Mouse (Mus musculus) embryonic facial prominence, embryonic 10.5 days (tissue): ENCODE measurements at regions not wholly inside any gene's neighbourhood (a gene's known extent, or its start where the extent isn't known, plus 50 kb on each side); places are given as distances from the start of the nearest gene placed in this dataset.
A peak's percentile ranks its signal among the peaks of the same experiment; 100 is the strongest.

Source experiments
- DNase-seq: peaks from one replicate; pipeline ENCODE4 v3.0.0-alpha.2; 2017; ENCODE audit warnings: low spot score
- H3K27ac ChIP-seq: fragments of 300-500 bp; sonication (generic); replicated peaks from 2 replicates; pipeline ENCODE4 v1.5.1; 2016; ENCODE audit warnings: mild to moderate bottlenecking
- H3K27me3 ChIP-seq: fragments of 300-500 bp; sonication (generic); replicated peaks from 2 replicates; pipeline ENCODE4 v1.6.1; 2016; ENCODE audit warnings: low read depth, mild to moderate bottlenecking; ENCODE audit not compliant: poor library complexity, severe bottlenecking
- H3K36me3 ChIP-seq: fragments of 300-500 bp; sonication (generic); replicated peaks from 2 replicates; pipeline ENCODE4 v1.6.1; 2016; ENCODE audit warnings: mild to moderate bottlenecking, moderate library complexity
- H3K4me1 ChIP-seq: fragments of 300-500 bp; sonication (generic); 2 replicates; pipeline ENCODE4 v1.6.1; 2016
- H3K4me3 ChIP-seq: fragments of 300-500 bp; sonication (generic); 2 replicates; pipeline ENCODE4 v1.5.1; 2016; ENCODE audit warnings: mild to moderate bottlenecking, moderate library complexity
- H3K9me3 ChIP-seq: fragments of 300-500 bp; sonication (generic); 2 replicates; pipeline ENCODE4 v1.6.1; 2016; ENCODE audit warnings: mild to moderate bottlenecking
- WGBS: fragments of 180-500 bp; shearing (Covaris S2); methylation state at CpG from one replicate; pipeline ENCODE4 v1.1.7; 2016; 5-methylcytosine and 5-hydroxymethylcytosine counted together

GRCm38 (mm10) chr2:50493597-50494335, 197.2 kb upstream of the Mmadhc start:
- no peak for DNase-seq

GRCm38 (mm10) chr2:50463799-50464198, 167.2 kb upstream of the Mmadhc start:
- Histone ChIP-seq H3K4me1 (no peaks in the 10 kb centered on the region), H3K27ac (no peak overlapping the region), H3K27me3 (no peaks in the 10 kb centered on the region), H3K36me3 (no peaks in the 10 kb centered on the region), H3K4me3 (no peak overlapping the region), H3K9me3 (peaks cover 4% of the 10 kb centered on the region; the same call in 1 of the 2 replicates)
- WGBS = 57% methylated on average over 4 of the region's 4 CpGs
- DNase-seq = peak; percentile 32

More at GRCm38 (mm10) chr2:50493597-50494335, 197.2 kb upstream of the Mmadhc start:
- no peaks in the 10 kb centered on the region for H3K4me1 ChIP-seq
- 88% methylated on average over 4 of the region's 4 CpGs for WGBS
- H3K27ac ChIP-seq = no peak overlapping the region
- no peaks in the 10 kb centered on the region for H3K27me3 ChIP-seq
- no peaks in the 10 kb centered on the region for H3K36me3 ChIP-seq
- no peaks in the 10 kb centered on the region for H3K9me3 ChIP-seq
- H3K4me3 ChIP-seq = no peak overlapping the region

- 94% methylated on average over 1 of the region's 1 CpGs for WGBS
- DNase-seq = no peak
- no peaks in the 10 kb centered on the region for H3K36me3 ChIP-seq
- no peaks in the 10 kb centered on the region for H3K4me1 ChIP-seq
- peaks cover 6% of the 10 kb centered on the region; the same call in 1 of the 2 replicates for H3K9me3 ChIP-seq
- no peak overlapping the region for H3K4me3 ChIP-seq
- H3K27ac ChIP-seq = no peak overlapping the region
- no peaks in the 10 kb centered on the region for H3K27me3 ChIP-seq
Observed at GRCm38 (mm10) chr2:50462378-50462777, 165.8 kb upstream of the Mmadhc start.

GRCm38 (mm10) chr2:50456654-50457053, 160.1 kb upstream of the Mmadhc start:
- no peak overlapping the region for H3K4me3 ChIP-seq
- H3K36me3 ChIP-seq = no peaks in the 10 kb centered on the region
- no peaks in the 10 kb centered on the region for H3K27me3 ChIP-seq
- peaks cover 4% of the 10 kb centered on the region; the same call in 1 of the 2 replicates for H3K4me1 ChIP-seq
- H3K9me3 ChIP-seq = peaks cover 6% of the 10 kb centered on the region; the same call in 1 of the 2 replicates
- no peak overlapping the region for H3K27ac ChIP-seq
- 79% methylated on average over 1 of the region's 1 CpGs for WGBS
- no peak for DNase-seq

DNA sequence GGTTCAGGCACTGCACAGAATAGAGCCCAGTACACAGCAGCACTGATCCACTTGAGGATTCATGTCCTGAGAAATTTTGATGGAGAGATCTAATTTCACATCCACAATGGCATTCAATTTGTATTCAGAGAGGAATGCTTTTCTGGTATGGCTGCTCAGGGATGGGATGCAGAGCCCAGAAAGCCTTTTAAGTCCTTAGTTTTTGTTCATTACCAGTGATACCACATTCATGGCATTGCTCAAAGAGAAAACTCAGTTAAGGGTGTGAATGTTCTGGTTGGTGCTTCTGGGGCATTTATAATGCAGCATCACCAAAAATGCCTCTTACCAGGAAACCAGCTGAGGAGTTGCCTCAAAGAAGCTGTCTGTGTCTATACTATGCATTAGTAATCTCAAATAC, 151.5 kb upstream of the Mmadhc start:
- DNase-seq = no peak
- H3K27me3 ChIP-seq = no peaks in the 10 kb centered on the region
- no peaks in the 10 kb centered on the region for H3K9me3 ChIP-seq
- no peaks in the 10 kb centered on the region for H3K36me3 ChIP-seq
- peaks cover 7% of the 10 kb centered on the region for H3K4me1 ChIP-seq
- H3K27ac ChIP-seq = no peak overlapping the region
- no peak overlapping the region for H3K4me3 ChIP-seq

DNA sequence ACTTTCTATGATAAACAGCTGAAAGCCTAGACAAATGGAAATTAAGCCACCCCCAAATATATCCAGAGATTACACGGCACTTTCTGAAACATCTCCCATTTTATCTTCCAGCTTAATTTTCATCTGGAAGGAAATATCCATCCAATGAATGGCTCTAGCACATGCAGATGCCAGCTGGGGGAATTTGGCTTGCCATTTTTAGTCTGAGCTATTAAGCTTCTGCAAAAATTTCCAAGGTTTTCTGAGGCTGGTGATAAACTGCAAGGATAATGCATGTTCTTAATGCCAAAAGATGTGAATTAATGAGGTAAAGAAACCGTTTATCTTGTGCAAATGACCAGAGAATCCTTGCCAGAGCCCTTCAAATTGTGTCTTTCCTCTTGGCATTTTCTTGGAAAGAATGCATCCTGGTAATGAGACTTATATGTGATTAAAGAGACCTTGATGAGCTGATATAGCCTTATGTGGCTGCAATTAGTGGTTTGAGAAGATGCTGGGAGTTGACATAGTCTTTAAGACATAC, 149.4 kb upstream of the Mmadhc start:
- DNase-seq = no peak
- Histone ChIP-seq H3K4me1 (peaks cover 10% of the 10 kb centered on the region), H3K27me3 (no peaks in the 10 kb centered on the region), H3K36me3 (no peaks in the 10 kb centered on the region), H3K27ac (no peak overlapping the region), H3K4me3 (no peak overlapping the region), H3K9me3 (no peaks in the 10 kb centered on the region)
- 72% methylated on average over 2 of the region's 2 CpGs for WGBS

- no peak for DNase-seq
- Histone ChIP-seq H3K4me3 (no peak overlapping the region), H3K4me1 (peaks cover 10% of the 10 kb centered on the region), H3K36me3 (no peaks in the 10 kb centered on the region), H3K9me3 (no peaks in the 10 kb centered on the region), H3K27ac (no peak overlapping the region), H3K27me3 (no peaks in the 10 kb centered on the region)
Observed at GRCm38 (mm10) chr2:50440333-50440732, 143.7 kb upstream of the Mmadhc start.

- WGBS = 89% methylated on average over 4 of the region's 4 CpGs
- no peaks in the 10 kb centered on the region for H3K4me1 ChIP-seq
- no peaks in the 10 kb centered on the region for H3K9me3 ChIP-seq
- no peaks in the 10 kb centered on the region for H3K27me3 ChIP-seq
- no peak overlapping the region for H3K27ac ChIP-seq
- H3K36me3 ChIP-seq = no peaks in the 10 kb centered on the region
- H3K4me3 ChIP-seq = no peak overlapping the region
- no peak for DNase-seq
Observed at GRCm38 (mm10) chr2:50433166-50433565, 136.6 kb upstream of the Mmadhc start.

DNA sequence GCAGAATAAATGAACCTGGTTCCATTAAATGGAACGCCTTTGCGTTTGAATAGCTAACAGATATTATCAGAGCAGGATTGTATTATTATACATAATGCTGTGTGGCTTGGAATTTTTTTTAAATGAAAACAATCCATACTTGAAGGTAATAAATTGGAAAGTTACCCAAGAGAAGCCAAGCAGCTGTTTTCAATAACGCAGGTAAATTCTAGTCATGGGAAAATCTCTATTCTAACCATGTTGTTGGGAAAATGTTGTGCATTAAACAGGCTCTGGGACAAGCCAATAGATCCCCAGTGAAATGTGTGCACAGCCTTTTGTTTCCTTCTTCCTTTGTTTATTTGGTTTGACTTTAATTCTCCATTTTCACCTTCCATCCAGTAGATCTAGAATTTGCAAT, 128.6 kb upstream of the Mmadhc start:
- WGBS = 88% methylated on average over 3 of the region's 3 CpGs
- Histone ChIP-seq H3K4me3 (no peak overlapping the region), H3K27me3 (no peaks in the 10 kb centered on the region), H3K27ac (no peak overlapping the region), H3K4me1 (no peaks in the 10 kb centered on the region), H3K36me3 (no peaks in the 10 kb centered on the region), H3K9me3 (no peaks in the 10 kb centered on the region)
- no peak for DNase-seq

DNA sequence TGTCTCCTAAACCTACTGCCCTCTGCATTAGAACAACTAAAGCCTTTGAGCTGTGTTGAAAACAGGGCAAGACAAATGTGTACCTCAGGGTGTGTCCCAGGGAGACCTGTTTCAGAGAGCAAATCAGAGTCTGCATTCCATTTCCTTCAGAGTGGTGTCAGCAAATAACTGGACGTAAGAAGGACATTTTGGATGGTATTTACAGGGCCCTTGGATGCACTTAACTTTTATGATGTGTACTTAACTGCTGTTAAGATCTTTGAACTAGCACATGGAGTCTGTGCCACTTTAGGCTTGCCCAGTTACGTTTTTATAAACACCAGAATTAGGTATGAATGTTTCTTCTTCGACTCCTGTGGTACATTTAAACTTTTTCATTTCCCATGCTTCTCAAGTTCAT, 123.0 kb upstream of the Mmadhc start:
- no peak overlapping the region for H3K4me3 ChIP-seq
- no peak overlapping the region for H3K27ac ChIP-seq
- H3K4me1 ChIP-seq = no peaks in the 10 kb centered on the region
- H3K36me3 ChIP-seq = no peaks in the 10 kb centered on the region
- DNase-seq = no peak
- no peaks in the 10 kb centered on the region for H3K9me3 ChIP-seq
- 84% methylated on average over 3 of the region's 3 CpGs for WGBS
- no peaks in the 10 kb centered on the region for H3K27me3 ChIP-seq

- DNase-seq = no peak
- Histone ChIP-seq H3K27ac (no peak overlapping the region), H3K4me1 (no peaks in the 10 kb centered on the region), H3K36me3 (no peaks in the 10 kb centered on the region), H3K27me3 (no peaks in the 10 kb centered on the region), H3K4me3 (no peak overlapping the region), H3K9me3 (no peaks in the 10 kb centered on the region)
- 89% methylated on average over 5 of the region's 5 CpGs for WGBS
Observed at GRCm38 (mm10) chr2:50417643-50418042, 121.0 kb upstream of the Mmadhc start.

DNA sequence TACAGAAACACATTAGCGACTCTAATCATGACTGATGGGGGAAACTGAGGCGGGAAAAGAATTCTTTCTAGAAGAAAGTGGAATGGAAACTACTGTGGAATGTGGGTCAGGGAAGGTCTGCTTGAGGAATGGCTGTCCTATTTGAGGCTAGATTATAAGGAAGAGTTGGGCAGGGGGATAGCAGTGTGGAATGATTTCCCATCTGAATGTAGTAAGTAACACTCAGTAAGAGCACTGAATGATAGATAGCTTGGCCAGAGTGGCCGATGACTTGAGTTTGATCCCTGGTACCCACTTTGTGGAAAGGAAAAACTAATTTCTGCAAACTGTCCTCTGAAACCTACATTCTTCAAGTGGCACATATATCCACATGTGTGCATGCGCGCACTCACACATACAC, 120.5 kb upstream of the Mmadhc start:
- Histone ChIP-seq H3K4me3 (no peak overlapping the region), H3K36me3 (no peaks in the 10 kb centered on the region), H3K27ac (no peak overlapping the region), H3K9me3 (no peaks in the 10 kb centered on the region), H3K27me3 (no peaks in the 10 kb centered on the region), H3K4me1 (no peaks in the 10 kb centered on the region)
- 93% methylated on average over 5 of the region's 5 CpGs for WGBS
- DNase-seq = no peak

DNA sequence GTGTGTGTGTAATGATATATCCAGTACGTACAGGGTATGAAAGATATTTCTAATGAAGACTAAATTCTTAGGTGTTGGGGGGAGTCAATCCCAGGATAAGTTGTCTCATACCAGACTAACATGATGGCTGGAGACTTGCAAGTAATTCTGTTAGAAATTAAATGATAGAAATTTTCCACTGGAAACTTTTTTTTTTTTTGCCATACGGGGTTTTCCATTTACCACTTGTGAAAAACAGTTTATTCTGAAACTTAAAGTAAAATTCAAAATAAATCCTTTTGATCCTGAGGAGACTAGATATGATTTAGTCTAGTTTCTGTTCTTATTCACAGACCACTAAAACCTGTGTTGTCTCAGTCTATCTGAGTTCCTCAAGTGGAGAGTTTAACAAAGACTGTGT, 119.5 kb upstream of the Mmadhc start:
- Histone ChIP-seq H3K9me3 (no peaks in the 10 kb centered on the region), H3K27me3 (no peaks in the 10 kb centered on the region), H3K36me3 (no peaks in the 10 kb centered on the region), H3K27ac (no peak overlapping the region), H3K4me3 (no peak overlapping the region), H3K4me1 (no peaks in the 10 kb centered on the region)
- WGBS = 92% methylated on average over 2 of the region's 2 CpGs
- no peak for DNase-seq
